Mouse (Mus musculus): ENCODE results near the gene Cltrn. TPM values are rescaled to one million over a fixed set of nuclear protein-coding genes. Genes with fewer than 3 reads are reported as not detected.

Gene Cltrn
- total RNA-seq, 2 experiments from 2014 or later: not detected

- intact Hi-C loops (cut with DNase I): no loop called here
- DNase-seq: no peak
Observed at GRCm38 (mm10) chrX:164135304-164135818, 46.7 kb downstream of the Cltrn start.

GRCm38 (mm10) chrX:164139032-164139431 lies 50.4 kb downstream of the Cltrn start, which contains the start of gene Ace2:
TSS of gene Ace2 (plus strand) at chrX:164139332.
- intact Hi-C loops (cut with DNase I): no loop called here
- no peak for DNase-seq

- no peak for DNase-seq
- intact Hi-C loops (cut with DNase I): no loop called here
Observed at GRCm38 (mm10) chrX:164145463-164146250, 57.0 kb downstream of the Cltrn start.

- no peak for DNase-seq
- intact Hi-C loops (cut with DNase I): no loop called here
Observed at GRCm38 (mm10) chrX:164152703-164153102, 64.1 kb downstream of the Cltrn start.

- intact Hi-C loops (cut with DNase I): no loop called here
- no peak for DNase-seq
Observed at GRCm38 (mm10) chrX:164153606-164154005, 65.0 kb downstream of the Cltrn start.

GRCm38 (mm10) chrX:164154594-164154993 lies 66.0 kb downstream of the Cltrn start:
- intact Hi-C loops (cut with DNase I): no loop called here
- DNase-seq: no peak

- no peak for DNase-seq
- intact Hi-C loops (cut with DNase I): no loop called here
Observed at GRCm38 (mm10) chrX:164164681-164165080, 76.1 kb downstream of the Cltrn start.

Other genes with a start within 250 kb of the Cltrn start
- 10 to 100 TPM; 44.9 to 48.9 TPM for gene Ap1s2, start 179.8 kb upstream of the Cltrn start, total RNA-seq (2021)
- 10 to 100 TPM; 33.7 to 38.4 TPM for gene Zrsr2, start 130.2 kb upstream of the Cltrn start, total RNA-seq (2021)
- gene Car5b, start 60.8 kb upstream of the Cltrn start, total RNA-seq (2021): 1 to 10 TPM; 2.0 to 2.1 TPM
- gene Siah1b, start 12.3 kb upstream of the Cltrn start, total RNA-seq (2021): 10 to 100 TPM; 11.5 to 11.9 TPM
- gene Ace2, start 50.5 kb downstream of the Cltrn start, total RNA-seq (2021): under 1 TPM; 0.22 to 0.81 TPM
- gene Bmx, start 169.4 kb downstream of the Cltrn start, total RNA-seq (2021): under 1 TPM; 0.48 to 0.64 TPM
- gene Pir, start 180.5 kb downstream of the Cltrn start, total RNA-seq (2021): 1 to 10 TPM; 2.5 to 2.8 TPM